Mouse (Mus musculus): Measurements from ENCODE around the gene Unc13b. TPM values are rescaled to one million over a fixed set of nuclear protein-coding genes. Genes with fewer than 3 reads are reported as not detected.

Gene Unc13b
- polyA plus RNA-seq, 1 experiment from 2014 or later = 2.9 TPM

GRCm38 (mm10) chr4:43205571-43205970 lies 146.8 kb downstream of the Unc13b start:
- peaks cover 7% of the 10 kb centered on the region; the same call in 1 of the 2 replicates for H3K4me1 ChIP-seq
- 50% methylated on average over 4 of the region's 4 CpGs for WGBS
- no peak overlapping the region for H3K9ac ChIP-seq
- H3K9me3 ChIP-seq = no peaks in the 10 kb centered on the region
- no peak overlapping the region for H3K4me3 ChIP-seq
- H3K4me2 ChIP-seq = no peak overlapping the region
- no peak overlapping the region for H3K27ac ChIP-seq
- no peaks in the 10 kb centered on the region for H3K27me3 ChIP-seq
- H3K36me3 ChIP-seq = no peaks in the 10 kb centered on the region
- ATAC-seq (ENCODE audit: insufficient number of reproducible peaks, low FRiP score, low TSS enrichment, low read depth) = no peak

- 70% methylated on average over 5 of the region's 5 CpGs for WGBS
These were observed 148.2 kb downstream of the Unc13b start for GRCm38 (mm10) chr4:43206989-43207388.

GRCm38 (mm10) chr4:43209081-43209579 lies 150.4 kb downstream of the Unc13b start:
- Histone ChIP-seq H3K36me3 (no peaks in the 10 kb centered on the region), H3K4me2 (peak overlapping the region; percentile 46), H3K4me3 (peak overlapping the region; percentile 24), H3K4me1 (peaks cover 7% of the 10 kb centered on the region; the same call in 1 of the 2 replicates), H3K27ac (0 out of 2 replicates have a peak overlapping the region, but pooled peaks have one; percentile 9), H3K9me3 (no peaks in the 10 kb centered on the region), H3K9ac (no peak overlapping the region), H3K27me3 (no peaks in the 10 kb centered on the region)
- no peak for ATAC-seq (ENCODE audit: insufficient number of reproducible peaks, low FRiP score, low TSS enrichment, low read depth)
- 4% methylated on average over 8 of the region's 8 CpGs for WGBS

More at GRCm38 (mm10) chr4:43206989-43207388, 148.2 kb downstream of the Unc13b start:
- no peaks in the 10 kb centered on the region for H3K27me3 ChIP-seq
- H3K36me3 ChIP-seq = no peaks in the 10 kb centered on the region
- H3K4me2 ChIP-seq = no peak overlapping the region
- peaks cover 7% of the 10 kb centered on the region; the same call in 1 of the 2 replicates for H3K4me1 ChIP-seq
- no peak overlapping the region for H3K27ac ChIP-seq
- no peaks in the 10 kb centered on the region for H3K9me3 ChIP-seq
- no peak overlapping the region for H3K4me3 ChIP-seq
- no peak for ATAC-seq (ENCODE audit: insufficient number of reproducible peaks, low FRiP score, low TSS enrichment, low read depth)
- H3K9ac ChIP-seq = no peak overlapping the region

DNA sequence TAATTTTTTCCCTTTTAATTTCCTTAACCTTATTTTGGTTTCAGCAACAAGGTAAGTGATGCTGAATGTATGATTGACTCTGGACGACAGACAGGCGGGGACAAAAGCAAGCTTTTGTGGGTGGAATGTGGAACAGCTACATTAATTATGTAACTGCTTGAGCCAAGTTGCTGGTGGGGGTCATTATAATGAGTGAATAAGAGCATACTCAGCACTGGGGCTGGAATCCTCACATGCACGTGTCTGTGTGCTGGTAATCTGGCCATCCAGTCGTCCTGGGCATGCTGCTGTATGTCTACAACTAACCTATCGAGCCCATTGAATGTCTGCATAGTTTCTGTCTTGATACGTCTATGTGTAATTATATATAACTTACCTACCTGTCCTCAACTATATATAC lies 150.9 kb downstream of the Unc13b start:
- peaks cover 7% of the 10 kb centered on the region; the same call in 1 of the 2 replicates for H3K4me1 ChIP-seq
- H3K36me3 ChIP-seq = no peaks in the 10 kb centered on the region
- peak overlapping the region; percentile 24; the same call in 1 of the 2 replicates for H3K4me3 ChIP-seq
- H3K9ac ChIP-seq = no peak overlapping the region
- no peaks in the 10 kb centered on the region for H3K27me3 ChIP-seq
- ATAC-seq (ENCODE audit: insufficient number of reproducible peaks, low FRiP score, low TSS enrichment, low read depth) = no peak
- no peaks in the 10 kb centered on the region for H3K9me3 ChIP-seq
- 0 out of 2 replicates have a peak overlapping the region, but pooled peaks have one; percentile 9 for H3K27ac ChIP-seq
- WGBS = 40% methylated on average over 6 of the region's 6 CpGs
- no peak overlapping the region for H3K4me2 ChIP-seq

GRCm38 (mm10) chr4:43216491-43216890 lies 157.7 kb downstream of the Unc13b start:
- Histone ChIP-seq H3K4me3 (no peak overlapping the region), H3K4me2 (no peak overlapping the region), H3K9ac (no peak overlapping the region), H3K27ac (no peak overlapping the region), H3K36me3 (no peaks in the 10 kb centered on the region), H3K9me3 (no peaks in the 10 kb centered on the region), H3K4me1 (no peaks in the 10 kb centered on the region), H3K27me3 (no peaks in the 10 kb centered on the region)
- 51% methylated on average over 3 of the region's 3 CpGs for WGBS
- ATAC-seq (ENCODE audit: insufficient number of reproducible peaks, low FRiP score, low TSS enrichment, low read depth) = no peak

GRCm38 (mm10) chr4:43217997-43218396 lies 159.2 kb downstream of the Unc13b start:
- no peak for ATAC-seq (ENCODE audit: insufficient number of reproducible peaks, low FRiP score, low TSS enrichment, low read depth)

DNA sequence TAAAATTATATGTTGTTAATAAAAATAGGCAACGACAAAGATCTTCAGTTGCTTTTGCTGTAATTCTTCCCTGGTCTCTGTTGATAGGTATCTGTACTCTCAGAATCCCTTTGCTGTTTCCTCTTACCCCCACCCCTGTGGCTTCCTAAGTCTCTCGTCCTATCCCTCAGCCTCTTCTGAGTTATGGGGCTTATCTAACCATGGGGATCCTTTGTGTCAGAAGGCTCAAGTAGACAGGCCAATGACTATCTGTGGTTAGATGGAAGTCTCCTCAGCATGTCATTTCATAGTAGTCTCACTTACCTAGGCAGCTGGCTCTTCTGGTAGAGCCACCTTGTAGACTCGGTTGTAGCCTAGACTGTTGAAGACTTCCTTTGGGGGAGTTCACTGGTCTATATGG lies 173.1 kb downstream of the Unc13b start:
- Histone ChIP-seq H3K9me3 (no peaks in the 10 kb centered on the region), H3K4me3 (no peak overlapping the region), H3K27me3 (no peaks in the 10 kb centered on the region), H3K4me1 (no peaks in the 10 kb centered on the region), H3K9ac (no peak overlapping the region), H3K36me3 (no peaks in the 10 kb centered on the region), H3K27ac (no peak overlapping the region), H3K4me2 (no peak overlapping the region)
- no peak for ATAC-seq (ENCODE audit: insufficient number of reproducible peaks, low FRiP score, low TSS enrichment, low read depth)
- 83% methylated on average over 3 of the region's 3 CpGs for WGBS

More at GRCm38 (mm10) chr4:43217997-43218396, 159.2 kb downstream of the Unc13b start:
- H3K9ac ChIP-seq = no peak overlapping the region
- H3K27me3 ChIP-seq = no peaks in the 10 kb centered on the region
- H3K9me3 ChIP-seq = no peaks in the 10 kb centered on the region
- H3K4me2 ChIP-seq = no peak overlapping the region
- H3K4me1 ChIP-seq = no peaks in the 10 kb centered on the region
- no peak overlapping the region for H3K27ac ChIP-seq
- whole genome bisulfite sequencing = 97% methylated on average over 1 of the region's 1 CpGs
- H3K36me3 ChIP-seq = no peaks in the 10 kb centered on the region
- no peak overlapping the region for H3K4me3 ChIP-seq

- no peak for ATAC-seq (ENCODE audit: insufficient number of reproducible peaks, low FRiP score, low TSS enrichment, low read depth)
- Histone ChIP-seq H3K27ac (no peak overlapping the region), H3K4me3 (no peak overlapping the region), H3K9me3 (no peaks in the 10 kb centered on the region), H3K27me3 (no peaks in the 10 kb centered on the region), H3K36me3 (no peaks in the 10 kb centered on the region), H3K4me1 (no peaks in the 10 kb centered on the region), H3K4me2 (no peak overlapping the region), H3K9ac (no peak overlapping the region)
- WGBS = 82% methylated on average over 1 of the region's 1 CpGs
These were observed 174.2 kb downstream of the Unc13b start for GRCm38 (mm10) chr4:43232985-43233384.

DNA sequence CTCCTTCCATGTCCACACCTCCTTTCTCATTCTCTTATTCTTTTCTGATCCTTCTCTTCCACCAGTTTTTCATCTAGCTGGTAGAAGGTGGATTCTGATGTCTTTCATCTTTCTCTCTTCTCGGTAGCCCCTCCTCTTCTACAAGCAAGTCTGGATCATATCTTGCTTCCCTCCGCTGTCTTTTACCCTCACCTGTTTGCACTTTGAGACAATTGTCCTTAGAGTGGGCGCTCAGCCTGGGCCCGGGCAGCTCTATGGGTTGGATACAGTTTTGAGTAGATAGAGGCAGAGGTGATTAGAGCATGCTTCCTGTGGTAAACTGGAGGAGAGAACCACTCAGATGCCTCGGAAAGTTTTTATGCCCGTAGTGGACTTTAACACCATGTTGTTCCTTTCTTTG lies 174.7 kb downstream of the Unc13b start:
- no peaks in the 10 kb centered on the region for H3K36me3 ChIP-seq
- H3K9ac ChIP-seq = no peak overlapping the region
- no peaks in the 10 kb centered on the region for H3K27me3 ChIP-seq
- no peak overlapping the region for H3K4me2 ChIP-seq
- no peak overlapping the region for H3K27ac ChIP-seq
- ATAC-seq (ENCODE audit: insufficient number of reproducible peaks, low FRiP score, low TSS enrichment, low read depth) = no peak
- H3K9me3 ChIP-seq = no peaks in the 10 kb centered on the region
- 92% methylated on average over 6 of the region's 6 CpGs for WGBS
- no peak overlapping the region for H3K4me3 ChIP-seq
- no peaks in the 10 kb centered on the region for H3K4me1 ChIP-seq

DNA sequence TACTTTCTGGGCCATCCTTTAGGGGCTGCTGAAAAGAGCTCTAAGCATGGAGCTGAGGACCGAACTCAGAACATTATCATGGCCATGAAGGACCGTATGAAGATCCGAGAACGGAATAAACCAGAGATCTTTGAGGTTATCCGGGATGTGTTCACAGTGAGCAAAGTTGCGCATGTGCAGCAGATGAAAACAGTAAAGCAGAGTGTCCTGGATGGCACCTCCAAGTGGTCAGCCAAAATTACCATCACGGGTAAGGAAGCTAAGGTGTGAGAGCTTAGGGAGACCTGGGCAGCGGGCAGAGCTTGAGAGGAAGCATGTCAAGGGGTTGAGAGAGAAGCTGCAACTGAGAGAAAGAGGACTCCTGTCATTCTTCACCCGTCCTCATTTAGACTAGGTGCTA lies 178.1 kb downstream of the Unc13b start:
- H3K36me3 ChIP-seq = no peaks in the 10 kb centered on the region
- no peak overlapping the region for H3K9ac ChIP-seq
- ATAC-seq (ENCODE audit: insufficient number of reproducible peaks, low FRiP score, low TSS enrichment, low read depth) = no peak
- H3K27me3 ChIP-seq = no peaks in the 10 kb centered on the region
- no peak overlapping the region for H3K4me2 ChIP-seq
- H3K4me3 ChIP-seq = no peak overlapping the region
- H3K4me1 ChIP-seq = no peaks in the 10 kb centered on the region
- 91% methylated on average over 9 of the region's 9 CpGs for WGBS
- H3K9me3 ChIP-seq = no peaks in the 10 kb centered on the region
- no peak overlapping the region for H3K27ac ChIP-seq

- no peaks in the 10 kb centered on the region for H3K9me3 ChIP-seq
- H3K4me1 ChIP-seq = no peaks in the 10 kb centered on the region
- no peaks in the 10 kb centered on the region for H3K27me3 ChIP-seq
- no peak overlapping the region for H3K9ac ChIP-seq
- H3K36me3 ChIP-seq = no peaks in the 10 kb centered on the region
- WGBS = 56% methylated on average over 1 of the region's 1 CpGs
- H3K27ac ChIP-seq = no peak overlapping the region
- H3K4me3 ChIP-seq = no peak overlapping the region
- ATAC-seq (ENCODE audit: insufficient number of reproducible peaks, low FRiP score, low TSS enrichment, low read depth) = no peak
- no peak overlapping the region for H3K4me2 ChIP-seq
These were observed 182.0 kb downstream of the Unc13b start for GRCm38 (mm10) chr4:43240716-43241115.

- no peaks in the 10 kb centered on the region for H3K9me3 ChIP-seq
- H3K4me2 ChIP-seq = no peak overlapping the region
- 31% methylated on average over 2 of the region's 2 CpGs for WGBS
- H3K9ac ChIP-seq = no peak overlapping the region
- H3K27me3 ChIP-seq = no peaks in the 10 kb centered on the region
- no peak overlapping the region for H3K27ac ChIP-seq
- H3K36me3 ChIP-seq = no peaks in the 10 kb centered on the region
- no peak for ATAC-seq (ENCODE audit: insufficient number of reproducible peaks, low FRiP score, low TSS enrichment, low read depth)
- H3K4me1 ChIP-seq = no peaks in the 10 kb centered on the region
- H3K4me3 ChIP-seq = no peak overlapping the region
These were observed 185.3 kb downstream of the Unc13b start for GRCm38 (mm10) chr4:43244022-43244421.

DNA sequence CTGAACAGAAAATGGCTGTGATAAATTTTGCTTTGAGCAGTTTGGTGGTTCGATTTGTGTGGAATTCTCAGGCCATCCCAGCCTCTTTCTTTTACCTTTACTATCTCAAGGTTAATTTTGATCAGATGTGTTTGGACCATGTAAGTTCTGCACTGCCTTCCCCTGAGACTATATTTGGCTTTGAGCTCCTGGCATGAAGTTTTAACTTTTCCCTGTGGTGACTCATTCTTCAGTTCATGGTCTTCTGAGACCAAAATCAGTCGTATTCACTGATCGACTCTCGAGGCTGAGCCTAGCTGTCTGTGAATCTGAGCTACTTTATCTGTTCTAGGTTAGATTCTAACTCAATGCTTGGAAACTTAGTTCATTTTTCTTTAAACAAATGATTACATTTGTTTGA lies 187.0 kb downstream of the Unc13b start:
- H3K27ac ChIP-seq = no peak overlapping the region
- no peaks in the 10 kb centered on the region for H3K36me3 ChIP-seq
- no peaks in the 10 kb centered on the region for H3K27me3 ChIP-seq
- ATAC-seq (ENCODE audit: insufficient number of reproducible peaks, low FRiP score, low TSS enrichment, low read depth) = no peak
- H3K9ac ChIP-seq = no peak overlapping the region
- H3K9me3 ChIP-seq = no peaks in the 10 kb centered on the region
- no peak overlapping the region for H3K4me2 ChIP-seq
- H3K4me3 ChIP-seq = no peak overlapping the region
- H3K4me1 ChIP-seq = no peaks in the 10 kb centered on the region
- 77% methylated on average over 4 of the region's 4 CpGs for WGBS

Measured in limb, embryonic 15.5 days (tissue).